Mouse (Mus musculus) gastrocnemius, postnatal 25 days (tissue): Measurements from ENCODE around the gene Trpm2. TPM values are rescaled to one million over a fixed set of nuclear protein-coding genes. Genes with fewer than 3 reads are reported as not detected.
"Not testable (repeated sequence)": the region's sequence is repeated elsewhere in the genome, so short reads cannot be mapped to it uniquely, and the experiment has no call there.

Source experiments
- DNase-seq: peaks from one replicate; pipeline ENCODE4 v3.0.0; 2022
- total RNA-seq, 2 experiments: library from RNA; stranded (reverse); gene quantifications; 1 replicate in 1 of 2; 2 replicates in 1 of 2; pipeline ENCODE4 v1.2.3; 2021

Trpm2 gene
- total RNA-seq, 2 experiments from 2014 or later, result 0.26 to 0.83 TPM

DNA sequence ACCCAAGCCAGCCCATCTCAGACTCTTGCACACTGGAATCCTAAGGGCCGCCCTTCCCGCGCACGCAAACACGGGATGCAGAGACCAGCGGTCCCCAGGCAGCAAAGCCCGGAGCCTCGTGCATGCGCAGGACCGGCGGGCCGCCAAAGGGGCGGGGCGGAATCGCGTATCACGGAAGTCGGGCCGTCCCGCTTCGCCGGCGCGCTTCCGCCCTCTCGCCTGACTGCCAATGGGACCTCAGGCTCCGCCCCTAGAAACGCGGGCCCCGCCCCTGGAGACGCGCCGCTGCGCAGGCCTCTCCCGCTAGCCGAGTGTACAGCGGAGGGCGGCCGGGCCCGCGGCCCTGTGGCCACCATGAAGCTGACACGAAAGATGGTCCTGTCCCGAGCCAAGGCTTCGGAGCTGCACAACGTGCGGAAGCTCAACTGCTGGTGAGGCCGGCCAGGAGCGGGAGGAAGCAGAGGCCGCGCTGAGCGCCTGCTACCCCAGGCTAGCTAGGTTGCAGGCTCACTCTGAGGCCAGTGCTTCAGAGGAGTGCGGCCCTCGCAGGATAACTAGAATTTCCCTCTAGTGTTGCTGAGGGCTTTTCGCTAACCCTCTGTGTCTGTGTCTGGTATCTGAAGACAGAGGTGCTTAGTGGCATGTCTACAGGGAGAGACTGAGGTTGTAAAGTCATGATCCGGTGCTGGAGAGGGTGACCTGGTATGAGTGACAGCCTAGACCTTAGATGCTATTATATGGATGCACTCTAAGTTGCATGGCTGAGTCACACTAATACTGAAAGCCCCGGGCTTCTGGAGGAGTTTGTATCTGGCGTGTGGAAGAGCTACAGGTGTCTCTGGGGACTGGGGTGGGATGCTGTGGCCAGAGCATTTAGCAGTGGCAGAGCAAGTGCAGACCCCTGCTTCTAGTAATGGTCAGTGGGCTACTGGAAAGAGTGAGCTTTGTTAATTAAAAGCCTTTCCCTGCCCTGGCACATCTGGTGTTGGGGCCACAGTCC is 8.3 kb upstream of the Trpm2 start, which contains the start of gene 1810043G02Rik:
Gene 1810043G02Rik, plus strand, starts transcription at position 174 of the 1,000 bp plus-strand sequence.
- DNase-seq, result peak; percentile 98

DNA sequence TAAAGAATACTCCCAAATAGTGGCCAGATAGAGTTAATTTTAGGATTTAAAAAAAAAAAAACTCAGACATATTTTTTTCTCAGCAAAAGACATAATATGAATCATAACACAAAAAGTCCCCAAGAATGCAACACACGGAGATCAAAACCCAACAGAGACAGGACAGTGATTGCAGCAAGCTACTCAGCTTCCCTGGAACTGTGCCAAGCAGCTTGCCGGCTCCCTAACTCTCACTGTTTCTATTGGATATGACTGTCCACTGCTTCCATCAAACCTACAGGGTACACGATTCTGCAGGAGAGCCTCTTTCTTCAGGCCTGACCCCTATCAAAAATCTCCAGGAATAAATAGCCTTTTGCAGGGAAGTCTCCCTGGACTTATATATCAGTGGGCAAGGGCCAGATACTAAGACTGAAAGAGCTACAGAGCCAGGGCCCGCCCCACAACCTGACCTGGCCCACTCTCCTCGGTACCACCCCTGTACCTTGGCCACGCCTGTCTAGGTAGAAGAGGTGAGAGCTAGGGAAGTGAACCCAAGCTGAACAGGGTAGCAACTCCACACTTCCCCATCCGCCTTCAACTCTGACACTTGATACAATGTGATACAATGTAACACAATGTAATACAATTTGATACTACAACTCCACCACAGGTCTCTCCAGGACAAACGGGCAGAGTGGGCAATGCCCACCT is 6.2 kb upstream of the Trpm2 start:
- no peak for DNase-seq

DNA sequence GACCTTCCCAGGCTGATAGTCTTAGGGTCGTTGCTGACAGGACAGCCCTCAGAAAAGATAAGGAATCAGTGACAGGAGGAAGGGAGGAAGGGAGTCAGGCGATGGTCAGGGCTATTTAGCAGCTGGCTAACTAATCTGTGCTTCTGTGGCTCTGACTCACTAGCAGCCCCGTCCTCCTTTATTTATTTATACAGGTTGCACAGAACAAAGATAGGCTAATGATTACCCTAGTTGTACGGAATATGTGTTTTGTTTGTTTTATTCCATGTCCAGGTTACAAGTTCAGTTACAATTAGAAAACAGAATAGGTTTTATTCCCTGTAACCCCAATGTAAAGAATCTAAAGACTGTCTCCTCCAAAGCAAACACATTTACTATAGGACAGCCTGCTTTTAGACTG is 5.3 kb upstream of the Trpm2 start:
- DNase-seq, result no peak

DNA sequence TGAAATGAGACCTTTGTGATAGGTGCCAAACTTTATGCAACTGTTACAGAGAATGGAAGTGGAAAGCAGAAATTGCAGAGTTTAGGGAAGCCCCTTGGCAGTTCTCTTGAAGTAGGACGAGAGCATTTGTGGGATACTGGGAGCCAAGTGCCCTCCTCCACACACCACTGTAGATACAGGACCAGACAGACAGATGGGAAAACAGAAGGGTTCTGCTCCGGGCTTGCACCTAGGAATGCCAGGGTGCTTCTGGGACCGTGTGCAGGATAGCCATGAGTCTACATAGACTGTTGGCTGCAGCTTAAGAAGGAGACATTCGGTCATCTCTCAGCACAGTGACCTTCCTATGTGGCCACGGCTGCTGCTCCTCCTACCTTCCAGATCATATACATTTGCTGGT is 4.4 kb upstream of the Trpm2 start:
- DNase-seq, result no peak

DNA sequence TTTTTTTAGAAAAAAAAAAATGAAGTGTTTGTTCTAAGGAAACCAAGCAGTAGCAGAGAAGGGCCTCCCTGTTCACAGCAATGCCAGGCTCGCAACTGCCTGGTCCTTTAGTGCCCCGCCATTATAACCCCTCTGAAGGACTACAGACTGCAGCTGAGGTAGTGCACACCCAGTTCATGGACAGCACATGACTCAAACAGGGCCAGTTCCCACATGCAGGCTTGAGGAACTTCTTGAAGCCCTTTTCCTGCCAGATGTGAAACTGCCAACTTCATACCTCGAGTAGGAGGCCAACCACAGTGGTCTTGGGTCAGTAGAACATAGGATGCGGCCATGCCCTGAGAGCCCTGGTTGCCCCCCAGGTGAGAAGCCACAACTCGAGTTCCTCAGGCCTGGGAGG is 4.0 kb upstream of the Trpm2 start:
- DNase-seq, result no peak

DNA sequence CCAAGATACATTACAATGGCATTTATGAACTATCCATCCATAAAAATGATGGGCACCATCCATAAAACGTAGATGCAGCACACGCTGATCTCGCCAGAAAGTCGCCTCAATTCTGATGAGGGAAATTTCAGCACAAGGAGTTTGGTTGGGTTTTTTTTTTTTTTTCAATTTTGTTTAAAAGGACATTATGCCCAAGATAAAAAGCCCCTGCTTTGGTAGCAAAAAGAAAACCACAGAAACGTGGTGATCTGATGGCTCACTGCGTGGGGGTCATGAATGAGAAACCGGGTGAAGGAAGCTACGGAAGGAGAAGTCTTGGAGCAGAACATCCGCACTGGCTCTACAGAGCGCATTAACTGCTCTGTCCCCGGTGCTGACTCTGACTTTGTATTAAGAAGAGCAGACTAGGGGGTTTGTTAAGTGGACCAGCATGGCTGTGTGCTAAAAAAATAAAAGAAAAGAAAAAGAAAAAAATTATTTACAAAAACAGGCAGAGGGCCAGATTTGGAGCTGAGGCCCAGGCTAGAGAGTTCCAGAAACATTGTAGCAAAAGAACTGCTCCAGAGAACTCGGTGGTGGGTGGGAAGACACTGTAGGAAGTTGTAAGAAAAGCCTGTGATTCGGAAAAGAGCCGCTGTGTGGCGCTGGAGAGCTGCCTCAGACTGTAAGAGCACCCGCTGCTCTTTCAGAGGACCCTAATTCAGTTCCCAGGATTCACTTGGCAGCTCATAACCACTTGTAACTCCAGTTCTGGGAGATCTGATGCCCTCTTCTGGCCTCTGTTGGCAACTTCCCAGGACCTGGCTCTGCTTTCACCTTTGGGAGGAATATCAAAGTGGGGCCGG is 1.6 kb upstream of the Trpm2 start:
- no peak for DNase-seq

DNA sequence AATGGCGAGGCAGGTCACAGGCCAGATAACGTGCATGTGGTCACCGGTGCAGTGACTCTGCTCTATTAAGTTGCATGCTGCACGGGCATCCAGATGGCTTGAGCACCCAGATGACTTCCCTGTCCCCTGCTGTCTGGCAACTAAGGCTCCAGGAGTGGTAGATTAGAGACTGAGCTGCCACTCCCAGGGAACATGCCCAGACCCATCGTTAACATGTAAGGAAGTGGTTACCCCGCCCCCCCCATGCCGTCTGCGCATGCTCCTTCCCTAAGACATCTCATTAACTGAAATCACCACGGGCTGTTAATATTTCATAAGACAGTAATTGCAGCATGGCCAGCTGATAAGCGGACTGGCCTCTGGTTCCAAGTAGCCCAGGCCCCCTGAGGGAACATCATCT is 828 bp upstream of the Trpm2 start:
- DNase-seq, result no peak

DNA sequence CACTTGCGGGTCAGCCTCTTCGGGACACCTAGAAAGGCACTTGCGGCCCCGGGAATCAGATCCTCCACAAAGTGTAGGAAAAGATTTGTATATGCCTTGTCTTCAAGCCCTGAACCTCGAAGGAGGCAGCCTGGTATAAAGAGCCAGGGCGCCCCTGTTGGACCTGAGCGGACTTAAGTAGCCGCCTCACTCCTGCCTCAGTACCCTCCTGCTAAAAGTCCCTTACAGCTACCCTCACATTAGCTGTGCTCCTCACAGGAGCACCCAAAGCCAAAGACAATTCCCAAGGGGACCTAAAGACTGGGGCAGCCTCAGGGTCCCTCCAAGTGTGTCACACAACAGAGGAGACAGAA is 414 bp downstream of the Trpm2 start:
- DNase-seq, result no peak

DNA sequence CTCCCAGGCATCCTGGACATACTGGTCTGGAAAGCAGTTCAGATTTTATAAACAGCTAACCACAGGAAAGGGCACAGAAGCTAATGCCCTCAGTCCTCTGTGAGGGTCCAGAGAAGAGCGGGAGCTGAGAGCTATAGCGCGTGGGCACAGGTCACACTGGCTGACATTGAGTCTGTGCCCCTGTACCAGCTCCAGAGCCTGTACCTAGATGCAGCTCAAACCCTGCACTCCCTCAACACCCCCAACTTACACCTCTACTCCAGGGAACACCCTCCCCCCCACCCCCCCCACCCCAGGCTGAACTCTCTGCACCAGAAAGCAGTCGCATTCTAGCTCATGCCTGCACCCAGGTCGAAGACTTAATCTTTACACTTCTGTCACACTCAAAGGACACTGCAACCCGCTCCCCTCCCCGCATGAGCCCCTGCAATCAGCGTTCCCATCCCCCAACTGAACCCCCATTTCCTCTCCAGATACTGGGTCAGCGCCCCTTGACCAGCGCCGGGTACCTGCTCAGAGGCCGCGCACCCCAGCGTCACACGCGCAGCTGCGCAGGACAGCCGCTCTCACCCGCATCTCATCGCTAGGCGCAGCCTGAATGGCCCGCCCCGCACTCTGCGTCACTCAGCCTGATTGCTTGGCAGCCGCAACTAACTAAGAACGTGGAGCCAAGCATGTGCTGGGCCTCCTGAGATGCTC is 940 bp downstream of the Trpm2 start:
- DNase-seq, result peak; percentile 33

DNA sequence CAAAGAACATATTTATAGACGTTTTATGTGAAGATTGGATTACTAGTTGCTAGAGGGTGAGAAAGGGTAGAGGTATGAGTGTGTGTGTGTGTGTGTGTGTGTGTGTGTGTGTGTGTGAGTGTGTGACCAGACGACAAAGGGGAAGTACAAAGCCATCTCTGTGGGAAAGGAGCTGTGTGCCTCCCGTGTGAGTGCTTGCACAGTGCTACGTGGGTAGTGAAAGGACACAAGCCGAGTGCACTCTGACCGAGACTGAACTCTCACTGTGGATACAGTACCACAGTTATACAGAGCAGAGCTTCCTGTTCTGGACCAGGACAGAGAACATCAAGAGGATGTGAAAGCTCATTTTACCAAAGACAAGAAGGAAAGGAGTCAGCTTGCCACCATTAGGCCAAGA is 6.4 kb downstream of the Trpm2 start:
- DNase-seq, result no peak

DNA sequence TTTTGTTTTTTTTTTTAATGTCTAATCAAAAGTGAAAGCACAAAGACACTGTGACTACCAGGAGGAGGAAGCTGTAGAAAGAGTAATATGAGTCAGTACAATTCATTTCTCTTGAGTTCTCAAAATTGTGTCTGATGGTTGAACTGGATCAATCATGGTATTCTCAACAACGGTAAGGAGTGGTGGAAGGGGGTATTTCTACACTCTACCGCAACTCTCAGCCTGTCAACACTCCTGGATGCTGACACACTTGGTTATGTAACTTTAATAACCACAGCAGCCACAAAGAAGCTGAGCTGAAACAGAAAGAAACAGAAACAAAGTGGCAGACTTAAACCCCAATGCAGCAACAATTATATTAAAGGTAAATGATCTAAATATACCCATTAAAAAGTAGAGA is 7.6 kb downstream of the Trpm2 start:
- no peak for DNase-seq

DNA sequence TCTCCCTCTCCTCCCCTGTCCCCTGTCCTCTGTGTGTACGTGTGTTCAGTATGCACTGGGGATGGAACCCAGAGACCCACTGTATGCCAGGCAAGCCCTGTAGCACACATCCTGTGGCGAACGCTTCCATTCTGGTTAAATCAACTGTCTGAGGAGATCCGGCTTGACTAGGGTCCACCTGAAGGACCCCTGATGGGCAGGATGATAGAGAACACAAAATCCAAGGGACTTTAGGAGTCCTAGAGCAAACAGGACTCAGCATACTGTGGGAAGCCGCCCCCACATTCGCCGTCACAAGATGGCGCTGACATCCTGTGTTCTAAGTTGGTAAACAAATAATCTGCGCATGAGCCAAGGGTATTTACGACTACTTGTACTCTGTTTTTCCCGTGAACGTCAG is 19.9 kb downstream of the Trpm2 start:
- DNase-seq, result not testable (repeated sequence)

DNA sequence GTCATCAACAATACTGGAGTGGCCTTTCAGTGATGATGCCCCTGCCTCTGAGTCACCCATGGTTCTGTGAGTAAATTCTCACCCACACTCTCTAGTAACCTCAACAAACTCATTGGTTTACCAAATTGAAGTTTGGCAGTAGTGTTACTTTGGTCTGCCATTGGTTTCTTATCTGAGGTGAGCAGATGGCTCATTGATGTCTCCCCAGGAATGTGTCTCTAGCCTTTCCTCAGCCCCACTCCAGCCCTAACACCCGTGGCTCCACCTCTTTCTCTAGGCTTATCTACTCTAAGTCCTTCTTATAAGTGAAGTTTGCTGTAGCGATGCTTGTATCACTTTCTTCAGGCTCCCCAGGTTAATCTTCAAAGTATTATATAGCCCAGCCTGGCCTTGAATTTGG is 30.7 kb downstream of the Trpm2 start:
- DNase-seq, result no peak

DNA sequence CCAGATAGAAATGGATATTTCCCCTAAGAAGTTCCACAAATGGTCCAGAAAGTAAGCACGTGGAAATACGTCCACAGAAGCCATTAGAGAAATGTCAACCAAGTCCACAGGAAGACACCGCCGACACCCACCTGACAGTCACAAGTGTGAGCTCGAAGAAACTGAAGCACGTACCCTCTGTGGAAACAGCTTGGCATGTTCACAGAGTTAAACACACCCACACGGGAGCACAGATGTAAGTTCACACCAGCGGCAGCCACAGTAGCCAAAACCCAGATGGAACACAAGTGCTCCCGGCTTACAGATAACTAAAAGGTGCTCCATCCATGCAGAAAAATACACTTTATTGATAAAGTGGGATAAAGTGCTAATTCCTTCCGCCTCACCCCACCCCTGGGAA is 43.0 kb downstream of the Trpm2 start:
- DNase-seq, result no peak

DNA sequence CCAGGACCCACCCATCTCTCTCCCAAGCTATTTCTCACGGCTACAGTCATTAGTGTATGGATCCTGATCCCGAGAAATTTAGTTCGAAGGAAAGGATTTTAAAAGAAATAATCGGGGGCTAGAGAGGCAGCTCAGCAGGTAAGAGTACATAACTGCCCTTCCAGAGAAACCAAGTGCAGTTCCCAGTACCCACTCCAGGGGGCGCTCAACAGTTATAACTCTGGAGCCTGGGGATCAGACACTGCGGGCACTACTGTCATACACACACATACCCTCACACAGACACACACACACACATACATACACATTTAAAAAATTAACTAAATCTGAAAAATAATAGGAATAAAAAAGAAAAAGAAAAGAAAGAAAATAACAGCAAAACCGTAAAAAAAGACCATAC is 44.2 kb downstream of the Trpm2 start:
- DNase-seq, result no peak

DNA sequence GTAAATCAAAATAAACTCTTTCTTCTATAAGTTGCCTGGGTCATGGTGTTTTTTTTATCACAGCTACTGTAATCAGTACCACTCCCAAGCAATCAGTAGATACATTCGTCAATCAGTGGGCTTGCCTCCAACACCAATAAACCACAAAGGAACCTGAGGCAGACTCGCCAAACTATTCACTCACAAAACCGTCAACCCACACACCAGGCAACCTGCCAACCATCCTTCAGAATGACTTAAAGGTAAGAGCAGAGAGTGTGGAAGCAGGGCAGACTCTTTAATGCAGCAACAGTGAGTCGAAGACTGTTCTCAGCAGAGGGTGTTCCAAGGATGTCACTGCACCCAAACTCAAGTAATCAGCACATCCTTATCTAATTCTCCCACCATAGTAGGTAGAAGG is 47.7 kb downstream of the Trpm2 start:
- DNase-seq, result no peak

DNA sequence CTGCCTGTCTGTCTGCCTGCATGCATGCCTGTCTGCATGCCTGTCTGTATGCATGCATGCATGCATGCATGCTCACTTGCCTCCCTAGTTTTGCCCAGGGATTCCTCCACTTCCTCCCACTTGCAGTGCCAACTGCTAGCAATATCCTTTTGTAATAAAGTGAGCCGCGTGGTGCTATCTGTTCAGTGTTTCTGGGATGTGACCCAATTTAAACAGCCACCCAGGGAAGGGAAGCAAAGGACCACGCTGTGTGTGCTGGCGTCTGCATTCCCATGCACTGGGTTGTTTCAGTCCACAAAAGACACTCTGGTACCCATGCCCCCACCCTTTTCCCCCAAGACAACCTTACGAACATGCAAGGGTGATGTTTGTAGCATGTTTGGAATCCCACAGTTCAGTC is 49.4 kb downstream of the Trpm2 start:
- DNase-seq, result no peak

DNA sequence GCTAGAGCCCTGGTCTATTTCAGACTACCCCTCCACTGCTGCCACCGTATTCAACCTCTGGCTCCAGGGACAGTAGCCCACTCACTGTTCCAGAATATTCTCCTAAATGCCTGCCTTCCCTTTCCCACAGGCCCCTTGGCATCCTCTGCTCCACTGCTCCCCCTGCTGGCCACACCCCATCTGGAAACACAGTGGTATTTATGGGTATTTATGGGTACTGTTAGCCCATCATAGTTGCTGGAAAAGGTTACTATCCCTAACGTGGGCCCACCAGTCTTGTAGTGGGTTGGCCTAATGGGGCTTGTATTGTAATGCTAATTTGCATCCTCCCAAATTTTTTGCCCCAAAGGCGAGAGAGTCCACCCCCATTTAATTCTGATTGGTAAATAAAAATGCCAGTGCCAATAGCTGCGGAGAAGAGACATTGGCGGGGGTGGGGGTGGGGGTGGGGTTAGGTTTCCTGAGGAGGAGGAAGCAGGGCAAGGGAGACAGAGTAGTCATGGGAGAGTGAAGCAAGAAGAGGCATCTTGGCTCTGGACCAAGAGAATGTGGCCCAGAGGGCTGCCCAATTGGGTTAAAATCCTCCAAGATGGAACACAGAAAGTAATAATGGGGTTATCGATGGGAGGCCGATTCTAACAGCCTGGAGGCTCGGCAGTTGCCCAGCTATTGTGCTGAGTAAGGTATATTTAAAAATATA is 53.6 kb downstream of the Trpm2 start:
- DNase-seq, result peak; percentile 38

DNA sequence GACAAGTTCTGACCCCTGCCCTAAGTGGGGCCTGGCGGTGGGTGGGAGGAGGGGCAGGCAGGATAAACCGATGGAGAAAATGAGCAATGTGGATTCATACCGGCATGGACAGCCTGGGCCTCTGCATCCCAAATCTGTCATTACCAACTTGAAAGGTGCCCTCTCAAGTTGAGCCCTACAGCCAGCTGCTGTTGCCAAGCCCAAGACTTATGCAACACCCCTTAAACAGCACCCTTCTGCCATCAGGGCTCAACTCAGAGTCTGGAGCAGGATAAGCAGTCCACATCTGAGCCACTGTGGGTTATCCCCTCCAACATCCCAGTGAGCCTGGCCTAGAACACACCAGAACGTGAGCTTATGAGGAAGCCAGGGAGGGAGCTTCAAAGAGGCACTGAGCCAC is 57.1 kb downstream of the Trpm2 start:
- DNase-seq, result no peak

DNA sequence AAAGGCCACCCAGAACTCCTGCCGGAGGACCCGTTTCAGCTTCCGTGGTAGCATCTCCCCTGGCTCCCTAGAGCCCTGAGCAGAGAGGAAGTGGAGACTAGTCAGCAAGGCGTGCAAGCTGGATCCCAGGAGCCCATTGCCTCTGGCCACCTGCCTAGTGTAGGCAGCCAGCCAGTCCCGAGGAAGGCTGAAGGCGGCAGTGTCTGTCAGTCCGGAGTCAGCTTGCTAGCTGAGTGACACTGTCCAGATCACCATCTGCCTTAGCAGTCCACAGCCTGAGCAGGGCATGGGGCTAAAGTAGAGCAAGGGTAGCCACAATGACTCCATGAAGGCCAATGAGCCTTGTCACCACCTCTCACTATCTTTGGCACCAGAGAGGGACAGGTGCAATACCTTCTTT is 57.8 kb downstream of the Trpm2 start:
- peak; percentile 48 for DNase-seq
